Mouse (Mus musculus) erythroblast, adult 5-6 weeks (primary cell): ENCODE results near the gene 1700020N01Rik. TPM values are rescaled to one million over a fixed set of nuclear protein-coding genes. Genes with fewer than 3 reads are reported as not detected.

Experiments used
- ATAC-seq: replicated peaks from 2 replicates; pipeline ENCODE4 v1.8.0; 2016; ENCODE audit warnings: moderate number of reproducible peaks, mild to moderate bottlenecking, moderate TSS enrichment, inconsistent platforms; ENCODE audit not compliant: poor library complexity, low FRiP score, severe bottlenecking
- total RNA-seq, 2 experiments: library from RNA; stranded (forward) in 1 of 2; stranded (reverse) in 1 of 2; fragments of 150-400 nt in 1 of 2; fragments of 200-764, 138-1000 nt in 1 of 2; gene quantifications; 2 replicates each; pipeline versions ENCODE4 v1.2.3 to v1.2.4; 2015 to 2017; ENCODE audit warnings: low replicate concordance in 2 of 2

The 1700020N01Rik gene
- total RNA-seq, 2 experiments from 2014 or later, result not detected

- ATAC-seq, result no peak
These were observed 59.7 kb downstream of the 1700020N01Rik start for GRCm38 (mm10) chr10:21652426-21653345.

DNA sequence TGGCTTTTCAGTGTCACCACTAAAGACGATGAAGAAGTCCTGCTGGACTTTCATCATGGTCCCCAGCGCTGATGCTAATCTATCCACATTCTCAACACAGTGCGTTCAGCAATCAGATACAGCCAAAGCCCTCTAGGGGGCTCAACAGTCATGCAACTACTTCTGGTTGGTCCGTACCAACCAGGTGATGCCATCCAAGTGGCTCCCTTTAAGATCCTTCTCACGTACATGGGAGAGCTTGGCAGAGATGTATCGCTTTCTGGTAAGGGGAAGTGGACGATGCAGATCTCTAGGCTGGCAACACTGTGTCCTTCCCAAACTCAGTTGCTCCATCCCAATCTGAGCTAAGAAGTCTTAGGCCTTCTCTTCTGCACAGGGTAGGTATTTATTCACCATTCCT lies 60.5 kb downstream of the 1700020N01Rik start:
- ATAC-seq, result no peak

DNA sequence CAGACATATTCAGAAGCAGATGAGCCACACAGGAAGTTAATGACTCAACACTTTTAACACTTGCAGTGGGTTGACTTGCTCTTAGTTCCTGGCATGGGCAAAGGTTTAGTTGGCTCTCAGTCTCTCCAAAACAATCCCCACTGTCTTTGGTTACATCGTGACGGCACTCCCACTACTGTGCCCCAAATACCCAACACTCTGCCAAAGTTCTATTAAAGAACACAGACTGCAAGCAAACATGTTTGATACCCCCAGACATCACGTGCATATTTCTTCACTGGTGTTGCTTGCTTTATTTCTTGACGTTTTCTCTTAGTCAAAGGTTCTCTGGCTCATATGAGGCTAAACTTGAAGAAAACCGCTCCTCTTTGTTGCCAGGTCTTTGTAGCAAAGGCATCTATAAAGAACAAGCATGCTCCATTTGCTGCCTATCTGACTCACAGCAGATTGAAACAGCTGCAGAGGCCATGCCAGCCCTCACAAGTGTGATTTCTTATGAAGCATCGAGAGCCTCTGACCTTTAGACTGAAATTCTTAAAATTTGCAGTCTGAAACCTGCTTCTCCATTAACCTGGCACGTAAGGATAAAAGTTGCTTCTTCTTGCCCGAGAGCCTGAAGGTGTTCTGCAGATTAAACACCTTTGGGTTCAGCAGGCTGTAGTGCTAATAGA lies 66.8 kb downstream of the 1700020N01Rik start:
- ATAC-seq, result no peak

DNA sequence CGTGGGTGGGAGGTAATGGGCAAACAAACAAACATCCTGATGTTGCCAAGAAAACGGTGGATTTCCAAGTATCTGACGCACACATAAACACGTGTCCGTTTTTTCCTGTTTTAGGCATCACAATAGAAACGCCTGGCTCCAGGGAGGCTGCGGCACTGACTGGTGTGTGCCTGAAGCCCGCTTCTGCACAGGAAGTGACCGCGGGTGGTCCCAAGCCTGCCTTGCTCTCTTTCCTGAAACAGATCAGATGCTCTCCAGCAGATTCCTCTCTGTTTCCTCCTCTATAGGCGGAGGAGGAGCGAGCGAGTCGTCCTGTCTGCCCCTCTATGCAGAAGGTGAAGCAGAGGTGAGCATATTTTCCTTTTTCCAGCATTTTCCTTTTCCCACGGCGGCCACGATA lies 76.0 kb downstream of the 1700020N01Rik start:
- ATAC-seq, result no peak

GRCm38 (mm10) chr10:21669750-21670161 lies 76.8 kb downstream of the 1700020N01Rik start:
- ATAC-seq, result no peak

DNA sequence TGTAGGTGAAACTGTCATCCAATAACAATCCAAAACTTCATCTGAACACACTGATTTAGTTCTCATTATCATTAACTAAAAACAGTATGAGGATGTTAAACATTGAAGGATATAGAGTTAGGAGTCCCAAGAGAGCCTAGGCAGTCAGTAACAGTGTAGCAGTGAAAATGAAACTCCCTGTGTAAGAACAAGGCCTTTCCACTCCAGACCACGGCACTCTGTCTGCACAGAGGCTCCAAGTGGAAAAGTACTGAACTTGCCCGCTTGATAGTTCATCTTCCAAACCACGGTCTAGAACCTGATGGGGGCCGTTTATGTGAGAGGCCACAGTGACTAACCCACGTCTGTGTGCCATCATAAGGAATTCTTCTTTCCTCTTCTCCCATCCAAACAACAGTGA lies 77.2 kb downstream of the 1700020N01Rik start:
- ATAC-seq, result no peak

Other genes with a start within 250 kb of the 1700020N01Rik start
- gene Aldh8a1, start 215.9 kb upstream of the 1700020N01Rik start, total RNA-seq (2015; ENCODE audit: low replicate concordance), result not detected in 2 replicates
- not detected in 2 replicates for gene Aldh8a1, start 215.9 kb upstream of the 1700020N01Rik start, total RNA-seq (2017; ENCODE audit: low replicate concordance)